Mouse (Mus musculus) CH12F3 (cell line): ENCODE data around the gene Gm10376.
"Not testable (repeated sequence)": the region's sequence is repeated elsewhere in the genome, so short reads cannot be mapped to it uniquely, and the experiment has no call there.

Source experiments
- in situ Hi-C: fragments of 300-500 bp; cut with MboI; formaldehyde crosslinking; loops from 2 replicates; pipeline ENCODE4 v1.14.3; 2020; ENCODE audit warnings: low sequenced_read_pairs

The Gm10376 gene

GRCm38 (mm10) chr14:43015528-43015927 is at the start of gene Gm10376:
Gene Gm10376, minus strand, starts transcription at chr14:43015628.
- in situ Hi-C loops: not testable (repeated sequence)

- in situ Hi-C loops: not testable (repeated sequence)
Measured at GRCm38 (mm10) chr14:43060179-43060578, 44.8 kb upstream of the Gm10376 start.

GRCm38 (mm10) chr14:43058063-43058462 is 42.6 kb upstream of the Gm10376 start:
- in situ Hi-C loops: not testable (repeated sequence)

GRCm38 (mm10) chr14:42993524-42993923 is 21.9 kb downstream of the Gm10376 start, which contains the start of gene Gm8082:
Gene Gm8082, minus strand, starts transcription at chr14:42993624.
- in situ Hi-C loops: not testable (repeated sequence)
